Mouse (Mus musculus): ENCODE measurements around the gene C2.
"Not testable (repeated sequence)": the region's sequence is repeated elsewhere in the genome, so short reads cannot be mapped to it uniquely, and the experiment has no call there.

Gene C2

GRCm38 (mm10) chr17:34836155-34836855, 61.8 kb downstream of the C2 start:
- no peak for DNase-seq (ENCODE audit: low read depth, low spot score)

DNA sequence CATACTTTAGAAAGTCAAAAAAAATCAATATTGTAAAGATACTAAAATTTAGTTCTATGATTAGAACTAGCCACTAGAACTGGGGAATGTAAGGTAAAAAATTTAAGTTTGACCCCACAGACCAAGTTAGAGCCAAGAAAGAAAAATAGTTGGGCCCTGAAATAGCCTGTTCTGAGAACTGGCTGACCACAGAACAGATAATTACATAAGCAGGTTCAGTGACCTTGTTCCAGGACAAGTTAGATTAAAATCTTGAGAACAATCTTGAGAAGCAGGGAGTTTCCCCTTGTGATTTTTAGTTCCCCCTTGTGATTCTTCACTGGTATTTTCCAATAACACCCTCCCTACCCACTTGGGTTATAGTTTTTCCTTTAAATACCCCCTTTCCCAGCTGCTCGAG, 67.3 kb downstream of the C2 start:
- DNase-seq (ENCODE audit: low read depth, low spot score): not testable (repeated sequence)

GRCm38 (mm10) chr17:34814818-34815370, 83.2 kb downstream of the C2 start:
- DNase-seq (ENCODE audit: low read depth, low spot score): no peak

DNA sequence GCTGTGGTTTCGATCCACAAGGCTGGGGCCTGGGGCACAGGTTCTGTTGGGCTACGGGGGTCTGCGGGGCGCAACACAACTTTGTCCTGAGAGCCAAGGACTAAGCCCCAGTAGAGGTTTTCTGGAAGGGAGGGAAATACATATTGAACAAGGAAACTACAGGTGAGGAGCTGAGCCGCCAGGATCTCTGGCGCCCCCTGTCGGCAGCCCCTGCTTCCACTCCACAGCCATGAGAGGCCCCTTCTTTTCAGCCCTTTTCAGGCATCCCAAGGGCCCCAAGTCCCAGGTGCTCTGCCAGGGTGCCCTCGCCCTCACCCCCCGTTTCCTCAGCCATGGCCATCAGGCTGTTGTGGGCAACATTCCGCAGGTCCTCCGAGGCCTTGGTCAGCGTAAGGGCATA, 84.3 kb downstream of the C2 start:
- DNase-seq (ENCODE audit: low read depth, low spot score): peak; percentile 66
